Mouse (Mus musculus) forebrain, embryonic 11.5 days (tissue): Measurements from ENCODE around the gene Zfp423. TPM values are rescaled to one million over a fixed set of nuclear protein-coding genes. Genes with fewer than 3 reads are reported as not detected.
A peak's percentile ranks its signal among the peaks of the same experiment; 100 is the strongest.

Experiments
- ATAC-seq: fragments of 200-750 bp; cut with Nextera tagmentation; replicated peaks from 2 replicates; pipeline ENCODE4 v1.8.0; 2017; ENCODE audit warnings: moderate TSS enrichment; ENCODE audit not compliant: low FRiP score
- DNase-seq: peaks from one replicate; pipeline ENCODE4 v3.0.0-alpha.2; 2017; ENCODE audit warnings: low spot score
- H3K27ac ChIP-seq: fragments of 300-500 bp; sonication (generic); 2 replicates; pipeline ENCODE4 v1.5.1; 2014; ENCODE audit warnings: low read depth, low read length
- H3K27me3 ChIP-seq: fragments of 300-500 bp; sonication (generic); 2 replicates; pipeline ENCODE4 v1.6.1; 2014; ENCODE audit warnings: mild to moderate bottlenecking, low read length, mixed read lengths; ENCODE audit not compliant: control insufficient read depth, insufficient read depth
- H3K36me3 ChIP-seq: fragments of 300-500 bp; sonication (generic); 2 replicates; pipeline ENCODE4 v1.6.1; 2014; ENCODE audit warnings: mild to moderate bottlenecking, low read length, moderate library complexity, mixed read lengths; ENCODE audit not compliant: control insufficient read depth, insufficient read depth
- H3K4me1 ChIP-seq: fragments of 300-500 bp; sonication (generic); replicated peaks from 2 replicates; pipeline ENCODE4 v1.6.1; 2014; ENCODE audit warnings: low read length, mixed read lengths; ENCODE audit not compliant: control insufficient read depth, insufficient read depth
- H3K4me2 ChIP-seq: fragments of 300-500 bp; sonication (generic); 2 replicates; pipeline ENCODE4 v1.6.1; 2014; ENCODE audit warnings: low read depth, mild to moderate bottlenecking, low read length, moderate library complexity, mixed read lengths; ENCODE audit not compliant: severe bottlenecking
- H3K4me3 ChIP-seq: fragments of 300-500 bp; sonication (generic); 2 replicates; pipeline ENCODE4 v1.5.1; 2014; ENCODE audit warnings: low read depth, low read length
- H3K9ac ChIP-seq: fragments of 300-500 bp; sonication (generic); 2 replicates; pipeline ENCODE4 v1.6.1; 2014; ENCODE audit warnings: low read length
- H3K9me3 ChIP-seq: fragments of 300-500 bp; sonication (generic); 2 replicates; pipeline ENCODE4 v1.6.1; 2016; ENCODE audit warnings: low read length, mixed read lengths; ENCODE audit not compliant: control insufficient read depth
- WGBS: fragments of 180-500 bp; shearing (Covaris S2); extraction: QIAGEN DNeasy Blood & Tissue Kit; methylation state at CpG from one replicate; pipeline ENCODE4 v1.1.7; 2014; 5-methylcytosine and 5-hydroxymethylcytosine counted together
- polyA plus RNA-seq: library from polyadenylated mRNA; unstranded; fragments of >200 nt; fragmentation: Nextera tagmentation; extraction: Ambion mirVana; gene quantifications from 2 replicates; pipeline ENCODE4 v1.2.1, GENCODE M21; 2014

Zfp423 gene
- polyA plus RNA-seq, 1 experiment from 2014 or later = 44.8 TPM

GRCm38 (mm10) chr8:87719137-87719815 is 240.1 kb downstream of the Zfp423 start:
- Histone ChIP-seq H3K9me3 (no peaks in the 10 kb centered on the region), H3K27me3 (no peaks in the 10 kb centered on the region), H3K9ac (peak overlapping the region; percentile 1; the same call in 1 of the 2 replicates), H3K4me3 (no peak overlapping the region), H3K4me2 (no peak overlapping the region), H3K27ac (no peak overlapping the region), H3K4me1 (peaks cover 17% of the 10 kb centered on the region), H3K36me3 (no peaks in the 10 kb centered on the region)
- DNase-seq (no peak), ATAC-seq (no peak)
- WGBS = 67% methylated on average over 27 of the region's 27 CpGs

DNA sequence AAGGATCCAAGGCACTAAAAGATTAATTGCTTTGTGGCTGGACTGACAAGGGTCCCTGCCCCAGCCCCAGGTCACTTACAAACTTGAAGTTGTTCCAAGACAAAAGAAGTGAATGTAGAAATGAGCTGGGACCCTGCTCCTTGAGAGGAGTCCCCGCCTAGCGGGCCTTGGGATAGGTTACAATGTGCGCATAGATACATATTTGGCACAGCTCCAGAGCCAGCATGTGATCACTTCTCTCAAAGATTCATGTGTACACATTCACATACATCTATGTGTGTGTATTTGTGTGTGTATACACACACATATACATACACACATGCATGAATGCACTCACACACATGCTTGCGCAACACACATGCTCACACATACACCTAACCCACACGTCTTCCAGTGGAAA is 241.9 kb downstream of the Zfp423 start:
- Histone ChIP-seq H3K4me2 (no peak overlapping the region), H3K4me1 (peaks cover 21% of the 10 kb centered on the region), H3K27me3 (no peaks in the 10 kb centered on the region), H3K9ac (no peak overlapping the region), H3K27ac (no peak overlapping the region), H3K9me3 (no peaks in the 10 kb centered on the region), H3K4me3 (no peak overlapping the region), H3K36me3 (no peaks in the 10 kb centered on the region)
- DNase-seq = no peak
- no peak for ATAC-seq
- WGBS = 83% methylated on average over 5 of the region's 5 CpGs

DNA sequence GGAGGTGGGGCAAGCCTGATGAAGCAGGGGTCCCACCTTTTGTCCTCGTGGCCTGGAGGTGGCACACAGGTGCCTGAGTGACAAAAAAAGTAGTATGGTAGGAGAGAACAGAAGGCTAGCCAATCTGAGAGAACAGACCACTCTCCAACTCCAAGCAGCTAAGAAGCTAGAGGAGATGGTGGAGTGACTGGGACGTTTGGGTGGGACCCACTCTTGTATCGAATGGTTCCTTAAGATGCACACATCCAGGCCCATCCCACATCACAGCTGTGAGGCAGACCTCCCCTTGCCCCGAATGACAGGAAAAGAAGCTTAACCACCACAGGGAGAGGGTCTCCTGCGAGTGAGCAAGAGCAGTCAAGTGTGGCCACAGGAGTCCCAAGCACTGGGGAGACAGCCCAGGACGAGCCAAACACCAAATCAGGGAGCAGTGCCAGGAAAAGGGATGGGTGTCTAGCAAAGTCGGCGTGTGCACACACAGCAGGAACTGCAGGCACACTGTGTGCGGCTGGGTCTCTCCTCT is 242.6 kb downstream of the Zfp423 start:
- WGBS = 15% methylated on average over 9 of the region's 9 CpGs
- no peaks in the 10 kb centered on the region for H3K36me3 ChIP-seq
- H3K27ac ChIP-seq = peak overlapping the region; percentile 47
- H3K4me2 ChIP-seq = peak overlapping the region; percentile 45
- peaks cover 22% of the 10 kb centered on the region for H3K4me1 ChIP-seq
- ATAC-seq (peak; percentile 8; the same call in 1 of the 2 replicates), DNase-seq (no peak)
- no peaks in the 10 kb centered on the region for H3K9me3 ChIP-seq
- peak overlapping the region; percentile 20; the same call in 1 of the 2 replicates for H3K9ac ChIP-seq
- 0 out of 2 replicates have a peak overlapping the region, but pooled peaks have one; percentile 1 for H3K4me3 ChIP-seq
- no peaks in the 10 kb centered on the region for H3K27me3 ChIP-seq

- DNase-seq (peak; percentile 83), ATAC-seq (peak; percentile 78)
- peak overlapping the region; percentile 45 for H3K4me2 ChIP-seq
- H3K4me1 ChIP-seq = peaks cover 22% of the 10 kb centered on the region
- 0 out of 2 replicates have a peak overlapping the region, but pooled peaks have one; percentile 1 for H3K4me3 ChIP-seq
- 5% methylated on average over 24 of the region's 24 CpGs for WGBS
- no peaks in the 10 kb centered on the region for H3K27me3 ChIP-seq
- H3K9ac ChIP-seq = peak overlapping the region; percentile 21; the same call in 1 of the 2 replicates
- peak overlapping the region; percentile 47 for H3K27ac ChIP-seq
- H3K9me3 ChIP-seq = no peaks in the 10 kb centered on the region
- no peaks in the 10 kb centered on the region for H3K36me3 ChIP-seq
These were observed 243.4 kb downstream of the Zfp423 start for GRCm38 (mm10) chr8:87715731-87716682.

DNA sequence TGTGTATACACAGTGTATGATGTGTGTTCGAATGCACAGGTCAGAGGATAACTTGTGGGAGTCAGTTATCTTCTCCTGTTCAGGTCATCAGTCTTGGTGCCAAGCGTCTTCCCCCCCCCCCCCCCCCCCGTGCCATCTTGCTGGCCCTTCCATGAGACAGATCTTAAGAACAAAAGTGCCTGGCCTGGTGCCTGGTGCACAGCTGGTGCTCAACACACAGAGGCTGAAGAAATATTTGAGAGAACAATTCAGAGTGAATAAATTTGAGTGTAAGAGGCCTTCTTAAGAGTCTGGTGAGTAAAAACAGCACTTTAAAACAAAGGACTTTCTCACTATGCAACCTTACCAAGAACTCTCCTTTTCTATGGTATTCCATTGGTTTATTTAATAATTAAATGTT is 245.4 kb downstream of the Zfp423 start:
- no peak for ATAC-seq
- H3K4me1 ChIP-seq = peaks cover 18% of the 10 kb centered on the region
- no peaks in the 10 kb centered on the region for H3K27me3 ChIP-seq
- no peak overlapping the region for H3K27ac ChIP-seq
- no peaks in the 10 kb centered on the region for H3K36me3 ChIP-seq
- H3K9me3 ChIP-seq = no peaks in the 10 kb centered on the region
- no peak overlapping the region for H3K4me2 ChIP-seq
- no peak for DNase-seq
- 80% methylated on average over 2 of the region's 3 CpGs for WGBS
- H3K4me3 ChIP-seq = no peak overlapping the region
- no peak overlapping the region for H3K9ac ChIP-seq

DNA sequence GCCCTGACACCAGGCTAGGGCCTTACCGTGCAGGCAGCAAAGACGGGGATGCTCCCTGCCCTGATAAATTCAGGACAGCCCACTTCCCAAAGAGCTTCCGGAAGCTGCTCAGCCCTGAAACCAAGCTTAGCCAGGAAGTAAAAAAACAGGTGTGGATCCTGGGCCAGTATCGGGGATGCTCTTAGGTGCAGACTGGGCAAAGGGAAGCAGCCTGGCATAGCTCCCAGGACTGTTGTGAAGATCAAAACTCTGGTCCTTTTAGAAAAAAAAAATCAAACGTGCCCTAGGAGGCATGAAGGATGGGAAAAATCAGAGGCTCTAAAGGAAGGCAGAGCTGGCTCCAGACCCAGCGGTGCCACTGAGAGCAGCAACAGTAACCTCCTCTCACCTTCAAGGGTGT is 247.4 kb downstream of the Zfp423 start:
- no peaks in the 10 kb centered on the region for H3K9me3 ChIP-seq
- no peak overlapping the region for H3K4me3 ChIP-seq
- H3K36me3 ChIP-seq = no peaks in the 10 kb centered on the region
- no peak overlapping the region for H3K4me2 ChIP-seq
- H3K4me1 ChIP-seq = peaks cover 23% of the 10 kb centered on the region
- no peak for DNase-seq
- no peak overlapping the region for H3K9ac ChIP-seq
- no peak overlapping the region for H3K27ac ChIP-seq
- ATAC-seq = no peak
- WGBS = 89% methylated on average over 6 of the region's 6 CpGs
- H3K27me3 ChIP-seq = no peaks in the 10 kb centered on the region

DNA sequence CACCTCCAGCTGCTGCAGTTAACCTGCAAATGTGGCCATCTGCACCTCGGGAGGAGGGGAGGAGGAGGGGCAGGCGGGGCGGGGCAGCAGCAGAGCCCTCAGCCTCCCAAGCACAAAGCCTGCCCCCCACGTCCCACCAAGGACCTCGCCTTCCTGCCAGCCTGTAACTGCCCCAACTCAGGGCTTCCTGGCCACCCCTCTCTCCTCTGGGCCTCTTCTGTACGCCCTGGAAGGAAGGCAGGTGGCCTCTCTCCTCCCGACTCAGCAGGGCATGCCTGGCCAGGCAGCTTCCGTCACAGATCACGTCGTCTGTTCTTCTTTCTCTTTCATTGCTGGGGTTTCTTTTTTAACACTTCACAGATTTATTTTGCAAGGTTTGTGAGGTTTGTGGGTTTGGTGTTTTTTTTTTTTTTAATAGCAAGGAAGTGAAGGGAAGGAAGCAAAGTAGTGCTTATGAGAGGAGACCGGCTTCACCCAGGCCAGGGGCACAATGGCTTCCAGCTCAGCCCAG is 251.2 kb downstream of the Zfp423 start:
- Histone ChIP-seq H3K36me3 (no peaks in the 10 kb centered on the region), H3K9me3 (no peaks in the 10 kb centered on the region), H3K4me1 (peaks cover 15% of the 10 kb centered on the region), H3K4me2 (no peak overlapping the region), H3K27ac (peak overlapping the region; percentile 65), H3K27me3 (no peaks in the 10 kb centered on the region), H3K4me3 (no peak overlapping the region), H3K9ac (0 out of 2 replicates have a peak overlapping the region, but pooled peaks have one; percentile 9)
- peak; percentile 44; the same call in 1 of the 2 replicates for ATAC-seq
- DNase-seq = peak; percentile 70
- WGBS = 18% methylated on average over 11 of the region's 11 CpGs

DNA sequence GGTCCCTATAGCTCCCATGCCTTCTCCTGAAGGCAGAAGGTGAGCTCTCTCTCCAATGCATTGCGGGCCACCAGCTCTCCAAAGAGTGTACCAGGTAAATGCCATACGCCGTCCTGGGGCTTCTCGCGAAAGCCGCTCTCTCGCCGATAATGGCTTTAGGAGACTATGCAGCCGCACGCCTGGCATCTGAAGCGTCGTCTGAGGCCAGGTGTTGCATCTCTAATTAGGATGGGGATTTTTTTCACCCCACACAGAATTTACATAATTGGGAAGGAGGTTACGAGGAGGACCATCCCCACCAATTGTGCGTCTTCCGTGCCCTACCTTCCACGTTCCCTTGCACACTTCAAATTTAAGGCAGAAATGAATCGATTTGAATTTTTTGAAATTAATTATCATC is 252.2 kb downstream of the Zfp423 start:
- DNase-seq (no peak), ATAC-seq (no peak)
- H3K9me3 ChIP-seq = no peaks in the 10 kb centered on the region
- H3K4me1 ChIP-seq = peaks cover 18% of the 10 kb centered on the region
- 0 out of 2 replicates have a peak overlapping the region, but pooled peaks have one; percentile 6 for H3K27ac ChIP-seq
- no peak overlapping the region for H3K4me2 ChIP-seq
- WGBS = 76% methylated on average over 17 of the region's 17 CpGs
- H3K27me3 ChIP-seq = no peaks in the 10 kb centered on the region
- no peaks in the 10 kb centered on the region for H3K36me3 ChIP-seq
- H3K4me3 ChIP-seq = no peak overlapping the region
- H3K9ac ChIP-seq = no peak overlapping the region
